Mouse (Mus musculus) MEL (cell line): ENCODE results near the gene Tmbim7. TPM values are rescaled to one million over a fixed set of nuclear protein-coding genes. Genes with fewer than 3 reads are reported as not detected.

Source experiments
- DNase-seq: peaks from one replicate; pipeline ENCODE4 v3.0.0; 2011; ENCODE audit warnings: low read depth, low spot score
- H3K27ac ChIP-seq: 2 replicates; pipeline ENCODE4 v1.5.1; 2012; ENCODE audit warnings: low read depth, mild to moderate bottlenecking, control low read depth, low read length, moderate library complexity; ENCODE audit not compliant: control insufficient read depth
- H3K27me3 ChIP-seq, 2 experiments: fragments of 150-350 bp in 1 of 2; sonication (generic) in 1 of 2; 2 replicates each; pipeline ENCODE4 v1.6.1; 2012; ENCODE audit warnings: low read length in 2 of 2, mild to moderate bottlenecking in 2 of 2, improper control_type of control experiment in 1 of 2, moderate library complexity in 1 of 2; ENCODE audit not compliant: insufficient read depth in 2 of 2, control insufficient read depth in 1 of 2
- H3K36me3 ChIP-seq, 2 experiments: 2 replicates each; pipeline ENCODE4 v1.6.1; 2012 to 2014; ENCODE audit warnings: low read length in 2 of 2, improper control_type of control experiment in 1 of 2, inconsistent platforms in 1 of 2, mild to moderate bottlenecking in 1 of 2; ENCODE audit not compliant: insufficient read depth in 2 of 2, control insufficient read depth in 1 of 2
- H3K4me1 ChIP-seq, 2 experiments: fragments of 150-350 bp in 1 of 2; sonication (generic) in 1 of 2; 2 replicates each; pipeline ENCODE4 v1.6.1; 2012; ENCODE audit warnings: low read length in 2 of 2, improper control_type of control experiment in 1 of 2, mild to moderate bottlenecking in 1 of 2; ENCODE audit not compliant: insufficient read depth in 2 of 2, control insufficient read depth in 1 of 2
- H3K4me3 ChIP-seq, 2 experiments: fragments of 150-350 bp in 1 of 2; sonication (generic) in 1 of 2; 2 replicates each; pipeline ENCODE4 v1.5.1; 2012; ENCODE audit warnings: low read depth in 2 of 2, low read length in 2 of 2, mild to moderate bottlenecking in 2 of 2, moderate library complexity in 2 of 2, control low read depth in 1 of 2, improper control_type of control experiment in 1 of 2; ENCODE audit not compliant: control insufficient read depth in 1 of 2, insufficient read depth in 1 of 2
- H3K79me2 ChIP-seq: 2 replicates; pipeline ENCODE4 v1.6.1; 2012; ENCODE audit warnings: mild to moderate bottlenecking, low read length, moderate library complexity; ENCODE audit not compliant: control insufficient read depth, poor library complexity, insufficient read depth
- H3K9ac ChIP-seq: 2 replicates; pipeline ENCODE4 v1.6.1; 2012; ENCODE audit warnings: low read depth, mild to moderate bottlenecking, control low read depth, low read length, moderate library complexity; ENCODE audit not compliant: control insufficient read depth, poor library complexity, severe bottlenecking
- H3K9me3 ChIP-seq: fragments of 150-350 bp; sonication (generic); replicated peaks from 2 replicates; pipeline ENCODE4 v1.6.1; 2012; ENCODE audit warnings: mild to moderate bottlenecking, low read length, improper control_type of control experiment, moderate library complexity; ENCODE audit not compliant: insufficient read depth
- CHD1 ChIP-seq: IDR thresholded peaks from 2 replicates; pipeline ENCODE4 v1.6.1; 2012; ENCODE audit warnings: low read depth, mild to moderate bottlenecking, inconsistent platforms, low read length, improper control_type of control experiment
- CTCF ChIP-seq, 3 experiments: IDR thresholded peaks in 2 of 3; conservative IDR thresholded peaks in 1 of 3; 2 replicates each; pipeline ENCODE4 v1.5.1; 2011 to 2012; ENCODE audit warnings: low read length in 3 of 3, low read depth in 2 of 3, mild to moderate bottlenecking in 2 of 3, improper control_type of control experiment in 1 of 3, inconsistent platforms in 1 of 3, mixed read lengths in 1 of 3, moderate library complexity in 1 of 3; ENCODE audit not compliant: control insufficient read depth in 1 of 3, insufficient read depth in 1 of 3, poor library complexity in 1 of 3, severe bottlenecking in 1 of 3
- ETS1 ChIP-seq: IDR thresholded peaks from 2 replicates; pipeline ENCODE4 v1.6.1; 2012; ENCODE audit warnings: low read depth, mild to moderate bottlenecking, inconsistent platforms, low read length, improper control_type of control experiment, moderate library complexity
- GATA1 ChIP-seq: IDR thresholded peaks from 2 replicates; pipeline ENCODE4 v1.6.1; 2011; ENCODE audit warnings: low read depth, low read length, improper control_type of control experiment
- HCFC1 ChIP-seq: IDR thresholded peaks from 2 replicates; pipeline ENCODE4 v1.6.1; 2012; ENCODE audit warnings: low read depth, mild to moderate bottlenecking, inconsistent platforms, low read length, improper control_type of control experiment, moderate library complexity
- MAFK ChIP-seq: IDR thresholded peaks from 2 replicates; pipeline ENCODE4 v1.6.1; 2011; ENCODE audit warnings: low read depth, mild to moderate bottlenecking, low read length, improper control_type of control experiment, borderline replicate concordance
- MAX ChIP-seq: IDR thresholded peaks from 2 replicates; pipeline ENCODE4 v1.6.1; 2011; ENCODE audit warnings: low read length, improper control_type of control experiment
- MAZ ChIP-seq: IDR thresholded peaks from 2 replicates; pipeline ENCODE4 v1.6.1; 2012; ENCODE audit warnings: low read depth, mild to moderate bottlenecking, inconsistent platforms, low read length, improper control_type of control experiment
- MXI1 ChIP-seq: IDR thresholded peaks from 2 replicates; pipeline ENCODE4 v1.6.1; 2011; ENCODE audit warnings: mild to moderate bottlenecking, low read depth, low read length, improper control_type of control experiment
- MYB ChIP-seq: IDR thresholded peaks from 2 replicates; pipeline ENCODE4 v1.6.1; 2011; ENCODE audit warnings: mild to moderate bottlenecking, low read depth, low read length, improper control_type of control experiment
- MYC ChIP-seq: IDR thresholded peaks from 2 replicates; pipeline ENCODE4 v1.6.1; 2011; ENCODE audit warnings: low read depth, mild to moderate bottlenecking, low read length, improper control_type of control experiment, moderate library complexity
- POLR2A ChIP-seq, 2 experiments: IDR thresholded peaks; 2 replicates each; pipeline ENCODE4 v1.6.1; 2011 to 2012; ENCODE audit warnings: low read length in 2 of 2, mild to moderate bottlenecking in 2 of 2, control low read depth in 1 of 2, improper control_type of control experiment in 1 of 2, low read depth in 1 of 2, moderate library complexity in 1 of 2; ENCODE audit not compliant: control insufficient read depth in 1 of 2, insufficient read depth in 1 of 2, poor library complexity in 1 of 2
- POLR2AphosphoS2 ChIP-seq: IDR thresholded peaks from 2 replicates; pipeline ENCODE4 v1.6.1; 2011; ENCODE audit warnings: low read length, improper control_type of control experiment
- RAD21 ChIP-seq: IDR thresholded peaks from 2 replicates; pipeline ENCODE4 v1.6.1; 2011; ENCODE audit warnings: mild to moderate bottlenecking, low read depth, low read length, improper control_type of control experiment
- RCOR1 ChIP-seq: IDR thresholded peaks from 2 replicates; pipeline ENCODE4 v1.6.1; 2012; ENCODE audit warnings: low read depth, mild to moderate bottlenecking, inconsistent platforms, low read length, improper control_type of control experiment
- SMC3 ChIP-seq: IDR thresholded peaks from 2 replicates; pipeline ENCODE4 v1.6.1; 2011; ENCODE audit warnings: low read depth, low read length, improper control_type of control experiment
- TBP ChIP-seq: IDR thresholded peaks from 2 replicates; pipeline ENCODE4 v1.8.0; 2011; ENCODE audit warnings: low read depth, low read length, improper control_type of control experiment
- USF1 ChIP-seq: IDR thresholded peaks from 2 replicates; pipeline ENCODE4 v1.6.1; 2014; ENCODE audit warnings: low read depth, mild to moderate bottlenecking, inconsistent platforms, low read length, improper control_type of control experiment, moderate library complexity
- ZC3H11A ChIP-seq: IDR thresholded peaks from 2 replicates; pipeline ENCODE4 v1.6.1; 2012; ENCODE audit warnings: low read depth, mild to moderate bottlenecking, inconsistent platforms, low read length, improper control_type of control experiment
- polyA plus RNA-seq, 2 experiments: library from polyadenylated mRNA; stranded (reverse) in 1 of 2; unstranded in 1 of 2; fragments of >175 nt in 1 of 2; fragments of >200 nt in 1 of 2; gene quantifications; 2 replicates each; pipeline versions ENCODE4 v1.2.1 to v1.2.4; 2012; ENCODE audit warnings: low replicate concordance in 2 of 2, low read depth in 1 of 2; ENCODE audit not compliant: insufficient read length in 2 of 2, insufficient read depth in 1 of 2, missing spikeins in 1 of 2
- total RNA-seq: library from RNA; depleted of rRNA; stranded (reverse); fragments of 300-350 nt; gene quantifications from 2 replicates; pipeline ENCODE4 v1.2.3, GENCODE M21; 2012

Tmbim7 gene
- total and polyA plus RNA-seq, 3 experiments, result 0.06 TPM; not detected in 2

GRCm38 (mm10) chr5:3633315-3633714 is 17.7 kb upstream of the Tmbim7 start (continued):
- TF ChIP-seq POLR2A (IDR thresholded peaks at IDR 0.05; ENCODE audit: control insufficient read depth in 1 of 2, insufficient read depth in 1 of 2, low read depth in 1 of 2, low read length in 2 of 2, poor library complexity in 1 of 2), result no peak
- no peak for TF ChIP-seq MYB
- TF ChIP-seq ETS1, result no peak

- no peaks in the 10 kb centered on the region for H3K27me3 ChIP-seq
- H3K4me1 ChIP-seq, result peaks cover 0 to 3% of the 10 kb centered on the region in 2 experiments; a peak in 2 of 4 replicates
- H3K79me2 ChIP-seq, result no peaks in the 10 kb centered on the region
- H3K4me3 ChIP-seq, result no peak overlapping the region
- no peak overlapping the region for H3K9ac ChIP-seq
- H3K9me3 ChIP-seq, result no peaks in the 10 kb centered on the region
- H3K27ac ChIP-seq, result no peak overlapping the region
- H3K36me3 ChIP-seq, result peaks cover 4 to 5% of the 10 kb centered on the region in 2 experiments
- DNase-seq, result peak; percentile 67
- TF ChIP-seq RCOR1 (no peak), ETS1 (no peak), RAD21 (peak; percentile 59), MXI1 (no peak), ZC3H11A (0 out of 2 replicates have a peak, but pooled peaks have one; percentile 33), CTCF (IDR thresholded peaks at IDR 0.05 in 2 of 3, conservative IDR thresholded peaks at IDR 0.05 in 1 of 3; ENCODE audit: control insufficient read depth in 1 of 3, insufficient read depth in 1 of 3, low read depth in 2 of 3, low read length in 3 of 3, poor library complexity in 1 of 3, severe bottlenecking in 1 of 3) (peak; percentile 73 to 82 (median 74)), SMC3 (peak; percentile 74)
Measured at GRCm38 (mm10) chr5:3633951-3634350, 17.0 kb upstream of the Tmbim7 start.

GRCm38 (mm10) chr5:3635286-3635685 is 15.7 kb upstream of the Tmbim7 start:
- no peaks in the 10 kb centered on the region for H3K79me2 ChIP-seq
- H3K36me3 ChIP-seq, result peaks cover 4 to 9% of the 10 kb centered on the region in 2 experiments
- no peaks in the 10 kb centered on the region for H3K27me3 ChIP-seq
- H3K27ac ChIP-seq, result no peak overlapping the region
- DNase-seq, result no peak
- TF ChIP-seq MAZ, result no peak
- TF ChIP-seq MAFK, result no peak
- no peak for TF ChIP-seq TBP
- TF ChIP-seq CHD1, result no peak
- TF ChIP-seq USF1, result no peak
- TF ChIP-seq POLR2AphosphoS2, result no peak
- no peak for TF ChIP-seq MYC
- no peak for TF ChIP-seq GATA1
- TF ChIP-seq MAX, result no peak
- TF ChIP-seq HCFC1, result no peak
- TF ChIP-seq, all 39 proteins: peak for 0
- Histone ChIP-seq H3K9me3 (no peaks in the 10 kb centered on the region), H3K9ac (no peak overlapping the region), H3K4me3 (no peak overlapping the region), H3K4me1 (peaks cover 0 to 3% of the 10 kb centered on the region in 2 experiments; a peak in 2 of 4 replicates)
